ENCODE assay signal across 13 mouse cellular contexts in the genomic region with DNA sequence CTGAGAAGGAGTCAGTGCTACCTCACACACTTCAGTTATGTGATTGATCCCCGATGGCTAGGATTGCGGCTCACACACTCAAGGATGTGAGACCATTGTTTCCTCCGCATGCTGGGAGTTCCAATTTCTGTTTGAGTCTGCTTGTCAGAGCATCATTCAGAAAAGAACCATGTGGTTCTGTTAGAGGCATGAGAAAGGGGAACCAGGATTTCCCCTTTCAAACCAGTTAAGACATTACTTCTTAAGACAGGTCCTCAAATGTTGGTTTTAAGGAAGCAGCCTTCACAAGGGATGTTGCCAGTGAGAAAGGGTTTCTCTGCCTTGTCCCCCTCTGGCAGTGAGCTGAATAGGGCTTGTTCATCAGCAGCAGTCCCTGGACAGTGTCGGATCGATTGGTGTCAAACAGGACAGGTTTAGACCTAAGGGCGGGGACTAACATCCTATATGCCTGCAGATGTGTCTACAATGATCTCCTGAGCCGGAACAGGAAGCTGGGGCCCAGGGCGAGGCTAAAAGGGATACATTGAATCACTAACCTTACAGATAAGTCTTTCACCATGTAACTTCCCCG. TPM values are rescaled to one million over a fixed set of nuclear protein-coding genes. Genes with fewer than 3 reads are reported as not detected.
DNase-seq lines count a peak whose midpoint lies in the region; ATAC-seq and TF ChIP-seq lines count a peak whose summit lies in the region.
"Had no signal": no experiment of that assay in that cellular context is flagged by ENCODE, and none has a peak within 500 bp of the region (broad histone marks: within the 10 kb centered on the region; RNA-seq: fewer than 3 reads in every experiment).

No protein-coding gene starts in this region.

- H3K4me2 ChIP-seq in stomach, embryonic 15.5 days: 0 out of 2 replicates have a peak overlapping the region, but pooled peaks have one; percentile 2
- H3K4me2 ChIP-seq in stomach, postnatal 0 days (replicated peaks; ENCODE audit: low read depth): no peak overlapping the region
- no peak overlapping the region for H3K4me2 ChIP-seq in stomach, embryonic 16.5 days (ENCODE audit: low read depth, low read length)
- no peak overlapping the region for H3K4me2 ChIP-seq in kidney, embryonic 16.5 days (replicated peaks; ENCODE audit: low read depth, low read length)
- no peak overlapping the region for H3K4me2 ChIP-seq in forebrain, embryonic 14.5 days (ENCODE audit: low read length)
- H3K4me2 ChIP-seq: embryonic facial prominence, embryonic 12.5 days; hindbrain, embryonic 12.5 days had no signal

- TF ChIP-seq CTCF in stomach, postnatal 0 days (IDR thresholded peaks at IDR 0.05; ENCODE audit: low read depth): no peak

- H3K36me3 ChIP-seq in stomach, embryonic 15.5 days: no peaks in the 10 kb centered on the region
- H3K36me3 ChIP-seq in stomach, postnatal 0 days (ENCODE audit: control insufficient read depth, insufficient read depth, low read length): no peaks in the 10 kb centered on the region
- no peaks in the 10 kb centered on the region for H3K36me3 ChIP-seq in megakaryocyte, embryonic 14.5 days (replicated peaks; ENCODE audit: low read length)
- no peaks in the 10 kb centered on the region for H3K36me3 ChIP-seq in stomach, embryonic 16.5 days (ENCODE audit: control insufficient read depth, insufficient read depth, low read length)
- H3K36me3 ChIP-seq in kidney, embryonic 16.5 days (ENCODE audit: insufficient read depth, low read length): no peaks in the 10 kb centered on the region
- no peaks in the 10 kb centered on the region for H3K36me3 ChIP-seq in forebrain, embryonic 14.5 days (ENCODE audit: control insufficient read depth, insufficient read depth, low read length)
- H3K36me3 ChIP-seq: embryonic facial prominence, embryonic 12.5 days; heart, embryonic 10.5 days; hindbrain, embryonic 12.5 days had no signal

- peaks cover 5% of the 10 kb centered on the region; the same call in 1 of the 2 replicates for H3K4me1 ChIP-seq in stomach, embryonic 15.5 days
- H3K4me1 ChIP-seq in stomach, postnatal 0 days (replicated peaks; ENCODE audit: control insufficient read depth, insufficient read depth): no peaks in the 10 kb centered on the region
- peaks cover 50% of the 10 kb centered on the region for H3K4me1 ChIP-seq in megakaryocyte, embryonic 14.5 days
- peaks cover 11% of the 10 kb centered on the region; the same call in 1 of the 2 replicates for H3K4me1 ChIP-seq in stomach, embryonic 16.5 days (ENCODE audit: control insufficient read depth, insufficient read depth, low read length)
- peaks cover 11% of the 10 kb centered on the region; the same call in 1 of the 2 replicates for H3K4me1 ChIP-seq in kidney, embryonic 16.5 days (ENCODE audit: insufficient read depth, low read length)
- H3K4me1 ChIP-seq in forebrain, embryonic 14.5 days (ENCODE audit: control insufficient read depth, insufficient read depth, low read length): no peaks in the 10 kb centered on the region
- H3K4me1 ChIP-seq: embryonic facial prominence, embryonic 12.5 days; hindbrain, embryonic 12.5 days had no signal

- TF ChIP-seq EP300 in stomach, postnatal 0 days (optimal IDR thresholded peaks at IDR 0.05): no peak

- 0 out of 2 replicates have a peak overlapping the region, but pooled peaks have one; percentile 7 for H3K27ac ChIP-seq in stomach, embryonic 15.5 days
- H3K27ac ChIP-seq in stomach, postnatal 0 days (replicated peaks): no peak overlapping the region
- peak overlapping the region; percentile 2; the same call in 1 of the 2 replicates for H3K27ac ChIP-seq in stomach, embryonic 16.5 days (ENCODE audit: low read length)
- H3K27ac ChIP-seq in kidney, embryonic 16.5 days (ENCODE audit: low read length): no peak overlapping the region
- H3K27ac ChIP-seq in forebrain, embryonic 14.5 days (ENCODE audit: low read depth, low read length): no peak overlapping the region
- H3K27ac ChIP-seq: embryonic facial prominence, embryonic 12.5 days; heart, embryonic 10.5 days; hindbrain, embryonic 12.5 days had no signal

- 71% methylated on average over 9 of the region's 9 CpGs for WGBS in stomach, embryonic 15.5 days
- 68% methylated on average over 9 of the region's 9 CpGs for WGBS in stomach, postnatal 0 days
- WGBS in stomach, embryonic 16.5 days: 66% methylated on average over 9 of the region's 9 CpGs
- 75% methylated on average over 9 of the region's 9 CpGs for WGBS in kidney, embryonic 16.5 days
- 85% methylated on average over 9 of the region's 9 CpGs for whole genome bisulfite sequencing in forebrain, embryonic 14.5 days

- ATAC-seq in stomach, embryonic 15.5 days (ENCODE audit: insufficient read depth, low FRiP score, low read depth): no peak
- no peak for ATAC-seq in stomach, postnatal 0 days (ENCODE audit: low FRiP score, low TSS enrichment)
- ATAC-seq in hematopoietic stem cell, adult 5-6 weeks (replicated peaks in 1 of 2; ENCODE audit: insufficient read depth in 1 of 2, low FRiP score in 2 of 2, low TSS enrichment in 1 of 2, low read depth in 1 of 2, poor library complexity in 2 of 2, severe bottlenecking in 2 of 2): peak; percentile 72 to 75
- no peak for ATAC-seq in stomach, embryonic 16.5 days (ENCODE audit: insufficient read depth, low FRiP score)
- no peak for ATAC-seq in kidney, embryonic 16.5 days (ENCODE audit: low FRiP score, low TSS enrichment)
- no peak for ATAC-seq in forebrain, embryonic 14.5 days

- no peak overlapping the region for H3K4me3 ChIP-seq in stomach, embryonic 15.5 days (replicated peaks)
- H3K4me3 ChIP-seq in stomach, postnatal 0 days (ENCODE audit: low read depth, low read length): no peak overlapping the region
- H3K4me3 ChIP-seq in megakaryocyte, embryonic 14.5 days (replicated peaks): peak overlapping the region; percentile 70
- H3K4me3 ChIP-seq in stomach, embryonic 16.5 days (replicated peaks; ENCODE audit: low read length): no peak overlapping the region
- no peak overlapping the region for H3K4me3 ChIP-seq in kidney, embryonic 16.5 days (ENCODE audit: low read length)
- H3K4me3 ChIP-seq in forebrain, embryonic 14.5 days (ENCODE audit: low read depth, low read length): no peak overlapping the region
- H3K4me3 ChIP-seq: embryonic facial prominence, embryonic 12.5 days; heart, embryonic 10.5 days; hindbrain, embryonic 12.5 days had no signal

- no peaks in the 10 kb centered on the region for H3K9me3 ChIP-seq in stomach, embryonic 15.5 days
- no peaks in the 10 kb centered on the region for H3K9me3 ChIP-seq in stomach, postnatal 0 days (ENCODE audit: control insufficient read depth, low read length)
- H3K9me3 ChIP-seq in megakaryocyte, embryonic 14.5 days: no peaks in the 10 kb centered on the region
- no peaks in the 10 kb centered on the region for H3K9me3 ChIP-seq in stomach, embryonic 16.5 days (replicated peaks; ENCODE audit: control insufficient read depth, low read length)
- H3K9me3 ChIP-seq in kidney, embryonic 16.5 days (ENCODE audit: low read length): no peaks in the 10 kb centered on the region
- no peaks in the 10 kb centered on the region for H3K9me3 ChIP-seq in forebrain, embryonic 14.5 days (replicated peaks; ENCODE audit: control insufficient read depth, low read length)
- H3K9me3 ChIP-seq: embryonic facial prominence, embryonic 12.5 days; heart, embryonic 10.5 days; hindbrain, embryonic 12.5 days had no signal

- DNase-seq in stomach, postnatal 0 days (ENCODE audit: low spot score): no peak
- no peak for DNase-seq in cerebellum, postnatal 25 days
- no peak for DNase-seq in forebrain, embryonic 14.5 days (ENCODE audit: low spot score)
- DNase-seq: cerebellum, adult 18-20 months; kidney, postnatal 10 days had no signal

- H3K9ac ChIP-seq in stomach, embryonic 15.5 days: no peak overlapping the region
- H3K9ac ChIP-seq in stomach, postnatal 0 days (ENCODE audit: low read length): no peak overlapping the region
- no peak overlapping the region for H3K9ac ChIP-seq in stomach, embryonic 16.5 days (ENCODE audit: low read length)
- no peak overlapping the region for H3K9ac ChIP-seq in kidney, embryonic 16.5 days (replicated peaks; ENCODE audit: low read length)
- no peak overlapping the region for H3K9ac ChIP-seq in forebrain, embryonic 14.5 days (ENCODE audit: low read length)
- H3K9ac ChIP-seq: embryonic facial prominence, embryonic 12.5 days; hindbrain, embryonic 12.5 days had no signal

- no peaks in the 10 kb centered on the region for H3K27me3 ChIP-seq in stomach, embryonic 15.5 days (replicated peaks)
- no peaks in the 10 kb centered on the region for H3K27me3 ChIP-seq in stomach, postnatal 0 days (ENCODE audit: control insufficient read depth, insufficient read depth, low read length)
- peaks cover 13% of the 10 kb centered on the region for H3K27me3 ChIP-seq in megakaryocyte, embryonic 14.5 days (replicated peaks)
- H3K27me3 ChIP-seq in stomach, embryonic 16.5 days (ENCODE audit: control insufficient read depth, insufficient read depth, low read length): no peaks in the 10 kb centered on the region
- H3K27me3 ChIP-seq in kidney, embryonic 16.5 days (ENCODE audit: insufficient read depth, low read length): no peaks in the 10 kb centered on the region
- H3K27me3 ChIP-seq in forebrain, embryonic 14.5 days (replicated peaks; ENCODE audit: control insufficient read depth, insufficient read depth, low read length): no peaks in the 10 kb centered on the region
- H3K27me3 ChIP-seq: embryonic facial prominence, embryonic 12.5 days; hindbrain, embryonic 12.5 days had no signal

RNA-seq across cellular contexts. Expression of gene Rubcnl, which starts 41.1 kb away (rescaled TPM):
- 0.54 and 0.86 TPM in 2 replicates for polyA plus RNA-seq in stomach, embryonic 15.5 days (2015; fragmentation: Nextera tagmentation; extraction: Ambion mirVana)
- 0.23 and 0.27 TPM in 2 replicates for polyA plus RNA-seq in stomach, postnatal 0 days (2015; fragmentation: Nextera tagmentation; extraction: Ambion mirVana)
- 5.2 and 7.2 TPM in 2 replicates for total RNA-seq in hematopoietic stem cell, adult 5-6 weeks (2017)
- 0.11 TPM in 1 of 2 replicates, not detected in the other for polyA plus RNA-seq in megakaryocyte, embryonic 14.5 days (2012; ENCODE audit: insufficient read depth, low replicate concordance)
- polyA plus RNA-seq in stomach, embryonic 16.5 days (2015; fragmentation: Nextera tagmentation; extraction: Ambion mirVana): 0.49 and 0.66 TPM in 2 replicates
- polyA plus RNA-seq in kidney, embryonic 16.5 days (2015; fragmentation: Nextera tagmentation; extraction: Ambion mirVana): 0.34 and 0.58 TPM in 2 replicates
- polyA plus RNA-seq in forebrain, embryonic 14.5 days (2014; fragmentation: Nextera tagmentation; extraction: Ambion mirVana): 0.19 and 0.30 TPM in 2 replicates

Comparison
In these comparisons a context has a peak if more than half of its experiments do, and no peak if none do; other contexts are left out.
1. H3K27ac ChIP-seq: peak in stomach, embryonic 15.5 days (single experiment) and stomach, embryonic 16.5 days (single experiment); none in stomach, postnatal 0 days (single experiment), kidney, embryonic 16.5 days (single experiment) and forebrain, embryonic 14.5 days (single experiment).
2. ATAC-seq: peak in hematopoietic stem cell, adult 5-6 weeks (2 of 2); none in stomach, embryonic 15.5 days (single experiment), stomach, postnatal 0 days (single experiment), stomach, embryonic 16.5 days (single experiment), kidney, embryonic 16.5 days (single experiment) and forebrain, embryonic 14.5 days (single experiment).